Comparison of ENCODE assay signal across 12 mouse cellular contexts in the genomic region with DNA sequence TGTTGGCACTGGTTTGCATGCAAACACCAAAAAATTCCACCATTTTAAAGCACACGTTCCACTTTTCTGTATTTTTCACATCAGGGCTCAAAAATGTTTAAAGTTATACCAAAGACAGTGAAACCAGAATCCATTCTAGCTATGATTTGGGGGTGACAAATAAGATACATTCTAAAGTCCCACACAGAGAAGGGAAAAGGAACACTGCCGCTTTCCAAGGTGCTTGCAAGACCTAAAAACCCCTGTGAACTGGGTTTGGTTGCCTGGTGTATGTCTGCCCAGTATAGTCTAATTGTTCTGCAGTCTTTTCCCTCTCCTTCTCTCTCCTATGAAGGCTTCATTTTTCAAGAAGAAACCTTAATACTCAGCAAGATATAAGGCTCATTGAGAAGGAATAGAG.
DNase-seq lines count a peak whose midpoint lies in the region; ATAC-seq and TF ChIP-seq lines count a peak whose summit lies in the region.
"Had no signal": no experiment of that assay in that cellular context is flagged by ENCODE, and none has a peak within 500 bp of the region (broad histone marks: within the 10 kb centered on the region; RNA-seq: fewer than 3 reads in every experiment).

No protein-coding gene starts in this region.

- TF ChIP-seq CTCF in layer of hippocampus, adult 2 months (conservative IDR thresholded peaks at IDR 0.05): no peak

- no peaks in the 10 kb centered on the region for H3K27me3 ChIP-seq in forebrain, embryonic 13.5 days
- H3K27me3 ChIP-seq in hindbrain, embryonic 16.5 days (replicated peaks; ENCODE audit: control insufficient read depth, insufficient read depth, low read length): no peaks in the 10 kb centered on the region
- peaks cover 3% of the 10 kb centered on the region; the same call in 1 of the 2 replicates for H3K27me3 ChIP-seq in neural tube, embryonic 13.5 days
- peaks cover 87% of the 10 kb centered on the region for H3K27me3 ChIP-seq in intestine, embryonic 15.5 days (replicated peaks)

- 9% methylated on average over 2 of the region's 2 CpGs for WGBS in forebrain, embryonic 13.5 days
- WGBS in hindbrain, embryonic 16.5 days: 10% methylated on average over 2 of the region's 2 CpGs
- WGBS in neural tube, embryonic 13.5 days: 9% methylated on average over 2 of the region's 2 CpGs
- WGBS in intestine, embryonic 15.5 days: 21% methylated on average over 2 of the region's 2 CpGs

- DNase-seq in layer of hippocampus, adult 2 months (ENCODE audit: low spot score in 2 of 2): no peak
- no peak for DNase-seq in layer of hippocampus, adult 11-12 months (ENCODE audit: low spot score)
- DNase-seq in urinary bladder, postnatal 36 days (ENCODE audit: low spot score in 2 of 2): no peak
- DNase-seq: heart, postnatal 10 days; kidney, adult 11 months had no signal

- H3K36me3 ChIP-seq in forebrain, embryonic 13.5 days (ENCODE audit: poor library complexity, severe bottlenecking): peaks cover 5% of the 10 kb centered on the region; the same call in 1 of the 2 replicates
- no peaks in the 10 kb centered on the region for H3K36me3 ChIP-seq in hindbrain, embryonic 16.5 days (ENCODE audit: control insufficient read depth, insufficient read depth, low read length)
- H3K36me3 ChIP-seq in neural tube, embryonic 13.5 days: no peaks in the 10 kb centered on the region
- no peaks in the 10 kb centered on the region for H3K36me3 ChIP-seq in intestine, embryonic 15.5 days
- H3K36me3 ChIP-seq: embryonic facial prominence, embryonic 13.5 days had no signal

- peak overlapping the region; percentile 100 for H3K27ac ChIP-seq in layer of hippocampus, adult 2 months
- H3K27ac ChIP-seq in forebrain, embryonic 13.5 days: peak overlapping the region; percentile 100
- H3K27ac ChIP-seq in hindbrain, embryonic 16.5 days (ENCODE audit: low read depth, low read length): peak overlapping the region; percentile 99
- H3K27ac ChIP-seq in neural tube, embryonic 13.5 days (replicated peaks): peak overlapping the region; percentile 100
- no peak overlapping the region for H3K27ac ChIP-seq in intestine, embryonic 15.5 days
- H3K27ac ChIP-seq: embryonic facial prominence, embryonic 13.5 days had no signal

- peaks cover 8% of the 10 kb centered on the region; the same call in 1 of the 2 replicates for H3K4me1 ChIP-seq in forebrain, embryonic 13.5 days
- no peaks in the 10 kb centered on the region for H3K4me1 ChIP-seq in hindbrain, embryonic 16.5 days (ENCODE audit: control insufficient read depth, insufficient read depth, low read depth, low read length)
- peaks cover 11% of the 10 kb centered on the region for H3K4me1 ChIP-seq in neural tube, embryonic 13.5 days (replicated peaks)
- H3K4me1 ChIP-seq in intestine, embryonic 15.5 days (replicated peaks): peaks cover 2% of the 10 kb centered on the region; the same call in 1 of the 2 replicates

- no peak for ATAC-seq in forebrain, embryonic 13.5 days
- ATAC-seq in hindbrain, embryonic 16.5 days: no peak
- ATAC-seq in neural tube, embryonic 13.5 days (ENCODE audit: low read depth): no peak
- no peak for ATAC-seq in intestine, embryonic 15.5 days
- no peak for ATAC-seq in megakaryocyte-erythroid progenitor cell, adult 5-6 weeks (replicated peaks; ENCODE audit: low FRiP score, low TSS enrichment, poor library complexity, severe bottlenecking)

- peak overlapping the region; percentile 88 for H3K4me3 ChIP-seq in layer of hippocampus, adult 2 months
- peak overlapping the region; percentile 90 for H3K4me3 ChIP-seq in forebrain, embryonic 13.5 days
- peak overlapping the region; percentile 42 for H3K4me3 ChIP-seq in hindbrain, embryonic 16.5 days (ENCODE audit: low read length)
- H3K4me3 ChIP-seq in neural tube, embryonic 13.5 days: peak overlapping the region; percentile 84
- no peak overlapping the region for H3K4me3 ChIP-seq in intestine, embryonic 15.5 days (replicated peaks)
- H3K4me3 ChIP-seq: embryonic facial prominence, embryonic 13.5 days had no signal

- H3K4me2 ChIP-seq in forebrain, embryonic 13.5 days: peak overlapping the region; percentile 87
- H3K4me2 ChIP-seq in hindbrain, embryonic 16.5 days (ENCODE audit: low read length): peak overlapping the region; percentile 75
- peak overlapping the region; percentile 69 for H3K4me2 ChIP-seq in neural tube, embryonic 13.5 days
- no peak overlapping the region for H3K4me2 ChIP-seq in intestine, embryonic 15.5 days (replicated peaks)
- H3K4me2 ChIP-seq: embryonic facial prominence, embryonic 13.5 days; liver, embryonic 11.5 days had no signal

- peak overlapping the region; percentile 100 for H3K9ac ChIP-seq in forebrain, embryonic 13.5 days
- H3K9ac ChIP-seq in hindbrain, embryonic 16.5 days (ENCODE audit: low read depth, low read length): peak overlapping the region; percentile 88
- peak overlapping the region; percentile 100 for H3K9ac ChIP-seq in neural tube, embryonic 13.5 days
- H3K9ac ChIP-seq in intestine, embryonic 15.5 days: no peak overlapping the region
- H3K9ac ChIP-seq: embryonic facial prominence, embryonic 13.5 days had no signal

- H3K9me3 ChIP-seq in forebrain, embryonic 13.5 days (replicated peaks): no peaks in the 10 kb centered on the region
- H3K9me3 ChIP-seq in hindbrain, embryonic 16.5 days (ENCODE audit: control insufficient read depth, low read length): no peaks in the 10 kb centered on the region
- H3K9me3 ChIP-seq in neural tube, embryonic 13.5 days: no peaks in the 10 kb centered on the region
- no peaks in the 10 kb centered on the region for H3K9me3 ChIP-seq in intestine, embryonic 15.5 days
- H3K9me3 ChIP-seq: embryonic facial prominence, embryonic 13.5 days had no signal
